Mouse (Mus musculus) CH12.LX (cell line): Measurements from ENCODE around the gene Ak8. TPM values are rescaled to one million over a fixed set of nuclear protein-coding genes. Genes with fewer than 3 reads are reported as not detected.

ENCODE experiments used
- DNase-seq: peaks from one replicate; pipeline ENCODE4 v3.0.0-alpha.2; 2013; ENCODE audit errors: extremely low read depth
- H3K27ac ChIP-seq: 2 replicates; pipeline ENCODE4 v1.5.1; 2012; ENCODE audit warnings: low read depth, mild to moderate bottlenecking, control low read depth, moderate library complexity; ENCODE audit not compliant: insufficient read depth
- H3K27me3 ChIP-seq: replicated peaks from 2 replicates; pipeline ENCODE3; 2012; ENCODE audit warnings: inconsistent platforms
- H3K36me3 ChIP-seq, 2 experiments: replicated peaks in 1 of 2; 2 replicates each; pipeline versions ENCODE3 to v1.6.1; 2012; ENCODE audit warnings: inconsistent platforms in 1 of 2, low read length in 1 of 2, mild to moderate bottlenecking in 1 of 2, mixed read lengths in 1 of 2, moderate library complexity in 1 of 2; ENCODE audit not compliant: control insufficient read depth in 1 of 2, insufficient read depth in 1 of 2
- H3K4me1 ChIP-seq, 2 experiments: 2 replicates each; pipeline ENCODE4 v1.6.1; 2012; ENCODE audit warnings: inconsistent platforms in 1 of 2, moderate library complexity in 1 of 2; ENCODE audit not compliant: insufficient read depth in 2 of 2, control insufficient read depth in 1 of 2
- H3K4me2 ChIP-seq: 2 replicates; pipeline ENCODE4 v1.6.1; 2012; ENCODE audit warnings: low read depth, mild to moderate bottlenecking, control low read depth; ENCODE audit not compliant: poor library complexity, insufficient read depth, severe bottlenecking
- H3K4me3 ChIP-seq, 3 experiments: fragments of 150-350 bp in 1 of 3; sonication (generic) in 1 of 3; replicated peaks in 1 of 3; 2 replicates each; pipeline versions ENCODE3 to v1.5.1; 2011 to 2012; ENCODE audit warnings: low read depth in 2 of 3, low read length in 2 of 3, mild to moderate bottlenecking in 2 of 3, moderate library complexity in 2 of 3, control low read depth in 1 of 3, improper control_type of control experiment in 1 of 3, inconsistent platforms in 1 of 3, mixed read lengths in 1 of 3; ENCODE audit not compliant: poor library complexity in 1 of 3
- H3K79me2 ChIP-seq: replicated peaks from 2 replicates; pipeline ENCODE4 v1.6.1; 2012; ENCODE audit warnings: mild to moderate bottlenecking, moderate library complexity; ENCODE audit not compliant: control insufficient read depth, poor library complexity, insufficient read depth, severe bottlenecking; ENCODE audit errors: extremely low read depth
- H3K9ac ChIP-seq: 2 replicates; pipeline ENCODE4 v1.6.1; 2012; ENCODE audit warnings: low read depth, mild to moderate bottlenecking, control low read depth, moderate library complexity; ENCODE audit not compliant: insufficient read depth
- H3K9me3 ChIP-seq: replicated peaks from 2 replicates; pipeline ENCODE3; 2012; ENCODE audit warnings: low read length, inconsistent platforms, mixed read lengths
- BHLHE40 ChIP-seq: IDR thresholded peaks from 2 replicates; pipeline ENCODE4 v1.6.1; 2011; ENCODE audit warnings: mild to moderate bottlenecking, low read depth, low read length, improper control_type of control experiment
- CTCF ChIP-seq, 2 experiments: IDR thresholded peaks in 1 of 2; conservative IDR thresholded peaks in 1 of 2; 2 replicates each; pipeline ENCODE4 v1.5.1; 2011 to 2012; ENCODE audit warnings: low read depth in 2 of 2, low read length in 2 of 2, improper control_type of control experiment in 1 of 2, inconsistent platforms in 1 of 2, mild to moderate bottlenecking in 1 of 2, moderate library complexity in 1 of 2
- E2F4 ChIP-seq: IDR thresholded peaks from 2 replicates; pipeline ENCODE4 v1.6.1; 2011; ENCODE audit warnings: low read depth, low read length, improper control_type of control experiment; ENCODE audit not compliant: insufficient replicate concordance
- ETS1 ChIP-seq: conservative IDR thresholded peaks from 2 replicates; pipeline ENCODE4 v1.6.1; 2012; ENCODE audit warnings: low read depth, mild to moderate bottlenecking, inconsistent platforms, low read length, improper control_type of control experiment, moderate library complexity
- GABPA ChIP-seq: IDR thresholded peaks from 2 replicates; pipeline ENCODE4 v1.6.1; 2012; ENCODE audit warnings: low read depth, low read length, improper control_type of control experiment, inconsistent platforms; ENCODE audit not compliant: insufficient replicate concordance
- HCFC1 ChIP-seq: IDR thresholded peaks from 2 replicates; pipeline ENCODE4 v1.6.1; 2012; ENCODE audit warnings: low read depth, mild to moderate bottlenecking, inconsistent platforms, low read length, improper control_type of control experiment
- KAT2A ChIP-seq: IDR thresholded peaks from 2 replicates; pipeline ENCODE4 v1.6.1; 2012; ENCODE audit warnings: low read length, improper control_type of control experiment, inconsistent platforms; ENCODE audit not compliant: insufficient replicate concordance
- MEF2A ChIP-seq: IDR thresholded peaks from 2 replicates; pipeline ENCODE4 v1.6.1; 2014; ENCODE audit warnings: low read depth, mild to moderate bottlenecking, inconsistent platforms, low read length, improper control_type of control experiment, borderline replicate concordance
- MXI1 ChIP-seq: IDR thresholded peaks from 2 replicates; pipeline ENCODE4 v1.6.1; 2011; ENCODE audit warnings: mild to moderate bottlenecking, low read depth, low read length, improper control_type of control experiment
- POLR2AphosphoS2 ChIP-seq: IDR thresholded peaks from 2 replicates; pipeline ENCODE4 v1.6.1; 2011; ENCODE audit warnings: low read depth, low read length, improper control_type of control experiment
- RCOR1 ChIP-seq: conservative IDR thresholded peaks from 2 replicates; pipeline ENCODE4 v1.6.1; 2012; ENCODE audit warnings: low read depth, mild to moderate bottlenecking, inconsistent platforms, low read length, improper control_type of control experiment
- SIN3A ChIP-seq: IDR thresholded peaks from 2 replicates; pipeline ENCODE4 v1.6.1; 2012; ENCODE audit warnings: low read length, improper control_type of control experiment, inconsistent platforms
- SMC3 ChIP-seq: IDR thresholded peaks from 2 replicates; pipeline ENCODE4 v1.6.1; 2011; ENCODE audit warnings: low read depth, low read length, improper control_type of control experiment
- TBP ChIP-seq: conservative IDR thresholded peaks from 2 replicates; pipeline ENCODE4 v1.6.1; 2011; ENCODE audit warnings: low read depth, low read length, improper control_type of control experiment
- USF1 ChIP-seq: IDR thresholded peaks from 2 replicates; pipeline ENCODE4 v1.6.1; 2014; ENCODE audit warnings: low read depth, mild to moderate bottlenecking, inconsistent platforms, low read length, improper control_type of control experiment
- ZNF384 ChIP-seq: IDR thresholded peaks from 2 replicates; pipeline ENCODE4 v1.6.1; 2012; ENCODE audit warnings: low read depth, low read length, improper control_type of control experiment, inconsistent platforms
- dilution Hi-C: fragments of 300-500 bp; cut with MboI; formaldehyde crosslinking; loops from 2 replicates; pipeline ENCODE4 v1.14.3; 2020; ENCODE audit warnings: low sequenced_read_pairs; ENCODE audit not compliant: extremely low pct_unique_long_range_greater_than_20kb, extremely low pct_ligation_motif_present
- in situ Hi-C: fragments of 300-500 bp; cut with MboI; formaldehyde crosslinking; loops from 3 replicates; pipeline ENCODE4 v1.14.3; 2019; ENCODE audit warnings: low sequenced_read_pairs, low pct_ligation_motif_present, low pct_unique_long_range_greater_than_20kb, mixed read lengths
- polyA plus RNA-seq: library from polyadenylated mRNA; unstranded; fragments of >175 nt; gene quantifications from 2 replicates; pipeline ENCODE4 v1.2.1, GENCODE M21; 2012; ENCODE audit warnings: low read depth; ENCODE audit not compliant: insufficient read length
- total RNA-seq, 2 experiments: library from RNA; depleted of rRNA; stranded (reverse); fragments of 300-350 nt in 1 of 2; fragments of >200 nt in 1 of 2; gene quantifications; 2 replicates each; pipeline ENCODE4 v1.2.3; 2012 to 2014

The Ak8 gene
- total and polyA plus RNA-seq, 3 experiments: 0.55 to 4.9 (median 1.1) TPM

DNA sequence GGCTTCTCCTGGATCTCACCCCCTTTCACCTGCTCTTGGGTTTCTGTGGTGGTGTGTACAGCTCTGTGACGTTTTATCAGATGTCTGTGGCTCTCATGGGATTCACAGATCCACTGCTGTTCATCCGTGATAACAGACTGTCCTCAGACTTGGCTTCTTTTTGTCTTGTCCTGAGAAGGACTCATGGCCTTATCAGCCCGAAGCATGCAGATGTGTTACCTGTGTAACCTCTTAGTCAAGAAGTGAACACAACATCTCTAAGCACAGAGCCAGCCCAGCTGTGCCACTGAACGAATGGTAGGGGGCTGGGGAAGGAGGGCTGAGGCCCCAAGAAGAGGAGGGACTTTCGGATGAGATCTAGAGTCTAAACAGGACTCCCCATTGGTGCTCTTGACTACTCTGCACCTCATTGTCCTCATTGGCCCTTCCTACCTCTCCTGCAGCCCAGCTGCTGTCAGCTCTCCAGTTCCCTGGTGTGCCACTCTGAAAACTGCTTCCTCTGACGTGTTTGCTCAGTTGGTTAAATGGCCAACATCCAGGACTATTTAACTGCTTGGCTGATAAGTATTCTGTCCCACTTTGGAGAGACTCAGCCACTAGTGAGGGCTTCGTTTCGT is 1.8 kb downstream of the Ak8 start:
- DNase-seq: no peak
- H3K9me3 ChIP-seq: no peaks in the 10 kb centered on the region
- no peak overlapping the region for H3K4me2 ChIP-seq
- TF ChIP-seq POLR2AphosphoS2 (no peak), ZNF384 (no peak), GABPA (no peak), TBP (no peak), MXI1 (no peak)
- TF ChIP-seq, all 38 proteins: peak for 0
- in situ Hi-C loops: loop anchor here (5.0 kb wide), 1 partner anchor 41 kb away; no protein-coding TSS in a partner anchor
- H3K79me2 ChIP-seq: no peaks in the 10 kb centered on the region
- H3K4me3 ChIP-seq: no peak overlapping the region
- H3K36me3 ChIP-seq: peaks cover 0 to 12% of the 10 kb centered on the region in 2 experiments
- no peaks in the 10 kb centered on the region for H3K27me3 ChIP-seq
- H3K9ac ChIP-seq: no peak overlapping the region
- dilution Hi-C loops: no loop called here
- no peak overlapping the region for H3K27ac ChIP-seq
- H3K4me1 ChIP-seq: peaks cover 10 to 51% of the 10 kb centered on the region in 2 experiments

DNA sequence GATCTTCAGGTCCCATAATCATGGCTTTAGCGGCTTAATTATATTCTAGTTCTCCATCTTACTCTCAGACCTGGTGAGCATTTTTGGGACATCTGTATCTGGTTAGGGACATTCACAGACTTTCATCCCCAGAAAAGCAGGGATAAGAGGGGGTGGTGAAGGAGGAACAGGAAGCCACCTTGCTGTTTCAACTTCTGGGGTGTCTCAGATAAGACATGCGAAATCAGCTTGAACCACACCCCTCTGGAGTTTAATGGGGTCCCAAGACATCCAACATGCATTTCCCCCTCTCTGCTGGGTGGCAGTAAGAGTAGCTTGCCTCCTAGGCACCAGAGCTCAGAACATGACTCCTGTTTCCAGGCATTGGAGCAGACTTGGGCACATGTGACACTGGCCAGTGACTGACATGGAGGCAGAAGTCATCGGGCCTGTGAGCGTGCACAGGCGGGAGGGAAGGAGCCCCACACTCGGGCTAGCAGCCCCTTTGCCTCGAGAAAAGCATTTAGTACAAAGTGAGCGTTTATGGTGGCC is 6.2 kb downstream of the Ak8 start:
- TF ChIP-seq KAT2A: no peak
- TF ChIP-seq RCOR1: no peak
- TF ChIP-seq ETS1: no peak
- TF ChIP-seq USF1: no peak
- TF ChIP-seq E2F4: no peak
- no peak for TF ChIP-seq CTCF (conservative IDR thresholded peaks at IDR 0.05 in 1 of 2, IDR thresholded peaks at IDR 0.05 in 1 of 2; ENCODE audit: low read depth in 2 of 2, low read length in 2 of 2)
- no peak for TF ChIP-seq MEF2A
- TF ChIP-seq BHLHE40: no peak
- TF ChIP-seq SIN3A: no peak
- TF ChIP-seq GABPA: no peak
- no peak for TF ChIP-seq HCFC1
- TF ChIP-seq SMC3: no peak
- dilution Hi-C loops: no loop called here
- no peak overlapping the region for H3K4me3 ChIP-seq

More for the DNA sequence above, 6.2 kb downstream of the Ak8 start:
- no peak for DNase-seq
- Histone ChIP-seq H3K36me3 (peaks cover 0 to 25% of the 10 kb centered on the region in 2 experiments), H3K4me1 (peaks cover 5 to 48% of the 10 kb centered on the region in 2 experiments), H3K79me2 (no peaks in the 10 kb centered on the region), H3K4me2 (no peak overlapping the region), H3K27ac (no peak overlapping the region), H3K9ac (no peak overlapping the region), H3K9me3 (no peaks in the 10 kb centered on the region), H3K27me3 (no peaks in the 10 kb centered on the region)
- in situ Hi-C loops: no loop called here
